16 mouse cellular contexts compared by ENCODE assay signal in genomic region chr13:83595429-83595828, GRCm38 (mm10).
"Had no signal": no experiment of that assay in that cellular context is flagged by ENCODE, and none has a peak within 500 bp of the region (broad histone marks: within the 10 kb centered on the region; RNA-seq: fewer than 3 reads in every experiment).

No protein-coding gene starts in this region.

- H3K36me3 ChIP-seq: liver, embryonic 13.5 days; stomach, embryonic 15.5 days had no signal

- H3K4me3 ChIP-seq: left cerebral cortex, adult 2 months; liver, embryonic 13.5 days; stomach, embryonic 15.5 days had no signal

- H3K9me3 ChIP-seq: liver, embryonic 13.5 days; stomach, embryonic 15.5 days had no signal

- H3K27me3 ChIP-seq: liver, embryonic 13.5 days; stomach, embryonic 15.5 days had no signal

- H3K4me2 ChIP-seq: liver, embryonic 13.5 days; midbrain, embryonic 11.5 days; stomach, embryonic 15.5 days had no signal

- H3K9ac ChIP-seq: liver, embryonic 13.5 days; stomach, embryonic 15.5 days had no signal

- H3K4me1 ChIP-seq: stomach, embryonic 15.5 days had no signal

- H3K27ac ChIP-seq: left cerebral cortex, adult 2 months; liver, embryonic 13.5 days; stomach, embryonic 15.5 days had no signal

- DNase-seq: kidney, adult 9 months; kidney, postnatal 10 days; kidney, postnatal 36 days; layer of hippocampus, postnatal 36 days; liver, embryonic 13.5 days; lung, adult 2 months; lung, postnatal 14 days; lung, postnatal 4 days; midbrain, embryonic 14.5 days; retina, postnatal 1 day; right cerebral cortex, postnatal 25 days; spleen, adult 18-20 months; thymus, postnatal 25 days had no signal
